In the genomic region with DNA sequence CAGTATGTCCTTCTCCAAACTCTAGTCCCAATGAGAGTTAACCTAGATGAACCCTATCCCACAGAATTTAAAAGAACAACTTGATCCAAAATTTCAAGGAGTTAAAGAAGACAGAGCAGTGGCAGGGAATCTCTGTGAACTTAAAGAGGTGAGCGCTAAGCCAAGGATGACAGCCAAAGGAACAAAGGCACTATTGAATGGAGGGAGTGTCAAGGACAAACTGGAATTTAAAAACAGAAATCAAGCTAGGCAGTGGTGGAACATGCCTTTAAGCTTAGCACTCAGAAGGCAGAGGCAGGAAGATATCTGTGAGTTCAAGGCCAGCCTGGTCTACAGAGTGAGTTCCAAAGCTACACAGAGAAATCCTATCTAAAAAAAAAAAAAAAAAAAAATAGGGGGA, we compare ENCODE assay signal across 34 mouse cellular contexts.
"Had no signal": no experiment of that assay in that cellular context is flagged by ENCODE, and none has a peak within 500 bp of the region (broad histone marks: within the 10 kb centered on the region; RNA-seq: fewer than 3 reads in every experiment).

No protein-coding gene starts in this region.

- DNase-seq: heart, postnatal 10 days; heart, postnatal 14 days; heart, postnatal 36 days; heart, postnatal 4 days; kidney, adult 11 months; kidney, adult 18-20 months; kidney, adult 2 months; kidney, adult 8-10 months; kidney, adult 9 months; kidney, postnatal 10 days; kidney, postnatal 14 days; kidney, postnatal 25 days; kidney, postnatal 36 days; kidney, postnatal 4 days; layer of hippocampus, adult 9-11 months; layer of hippocampus, postnatal 36 days had no signal

- H3K4me3 ChIP-seq: heart, embryonic 12.5 days; heart, embryonic 13.5 days; heart, embryonic 15.5 days; hindbrain, embryonic 10.5 days; hindbrain, embryonic 12.5 days; hindbrain, embryonic 13.5 days; hindbrain, embryonic 15.5 days; kidney, embryonic 15.5 days; layer of hippocampus, adult 2 months; left cerebral cortex, adult 2 months had no signal

- H3K27me3 ChIP-seq: heart, embryonic 12.5 days; heart, embryonic 13.5 days; heart, embryonic 15.5 days; hindbrain, embryonic 12.5 days; hindbrain, embryonic 13.5 days; hindbrain, embryonic 15.5 days; kidney, embryonic 15.5 days had no signal

- ATAC-seq: hindbrain, embryonic 16.5 days; hindbrain, postnatal 0 days; inflammation-experienced regulatory T-cells, adult 6 months; intestine, embryonic 16.5 days; intestine, postnatal 0 days had no signal

- H3K9me3 ChIP-seq: heart, embryonic 12.5 days; heart, embryonic 13.5 days; heart, embryonic 15.5 days; hindbrain, embryonic 10.5 days; hindbrain, embryonic 12.5 days; hindbrain, embryonic 13.5 days; hindbrain, embryonic 15.5 days; kidney, embryonic 15.5 days had no signal

- H3K4me2 ChIP-seq: heart, embryonic 11.5 days; heart, embryonic 12.5 days; heart, embryonic 13.5 days; heart, embryonic 15.5 days; hindbrain, embryonic 12.5 days; hindbrain, embryonic 13.5 days; hindbrain, embryonic 14.5 days; hindbrain, embryonic 15.5 days; kidney, embryonic 15.5 days had no signal

- H3K27ac ChIP-seq: heart, embryonic 13.5 days; heart, embryonic 15.5 days; hindbrain, embryonic 10.5 days; hindbrain, embryonic 12.5 days; hindbrain, embryonic 13.5 days; hindbrain, embryonic 14.5 days; hindbrain, embryonic 15.5 days; hindbrain, postnatal 0 days; kidney, embryonic 15.5 days; kidney, postnatal 0 days; layer of hippocampus, adult 2 months; left cerebral cortex, adult 2 months had no signal

- H3K36me3 ChIP-seq: heart, embryonic 12.5 days; heart, embryonic 13.5 days; heart, embryonic 15.5 days; hindbrain, embryonic 10.5 days; hindbrain, embryonic 12.5 days; hindbrain, embryonic 13.5 days; hindbrain, embryonic 15.5 days; kidney, embryonic 15.5 days had no signal

- H3K4me1 ChIP-seq: heart, embryonic 12.5 days; heart, embryonic 13.5 days; heart, embryonic 15.5 days; hindbrain, embryonic 10.5 days; hindbrain, embryonic 12.5 days; hindbrain, embryonic 13.5 days; hindbrain, embryonic 15.5 days; kidney, embryonic 15.5 days had no signal

- H3K9ac ChIP-seq: heart, embryonic 12.5 days; heart, embryonic 13.5 days; heart, embryonic 15.5 days; hindbrain, embryonic 12.5 days; hindbrain, embryonic 13.5 days; hindbrain, embryonic 14.5 days; hindbrain, embryonic 15.5 days; kidney, embryonic 15.5 days had no signal
